8 mouse cellular contexts compared by ENCODE assay signal in genomic region chr15:56810151-56810550, GRCm38 (mm10).
DNase-seq lines count a peak whose midpoint lies in the region; ATAC-seq and TF ChIP-seq lines count a peak whose summit lies in the region.

No protein-coding gene starts in this region.

- 44% methylated on average over 13 of the region's 13 CpGs for WGBS in heart, embryonic 16.5 days
- 51% methylated on average over 13 of the region's 13 CpGs for WGBS in embryonic facial prominence, embryonic 10.5 days
- WGBS in hindbrain, embryonic 15.5 days = 38% methylated on average over 13 of the region's 13 CpGs
- 36% methylated on average over 13 of the region's 13 CpGs for WGBS in midbrain, postnatal 0 days

- TF ChIP-seq CTCF in midbrain, postnatal 0 days (IDR thresholded peaks at IDR 0.05) = no peak

- H3K36me3 ChIP-seq in heart, embryonic 16.5 days (ENCODE audit: control insufficient read depth, insufficient read depth) = no peaks in the 10 kb centered on the region
- no peaks in the 10 kb centered on the region for H3K36me3 ChIP-seq in embryonic facial prominence, embryonic 10.5 days (replicated peaks)
- no peaks in the 10 kb centered on the region for H3K36me3 ChIP-seq in hindbrain, embryonic 15.5 days
- no peaks in the 10 kb centered on the region for H3K36me3 ChIP-seq in midbrain, postnatal 0 days (ENCODE audit: insufficient read depth, low read length)

- no peak overlapping the region for H3K4me3 ChIP-seq in heart, embryonic 16.5 days (ENCODE audit: low read length)
- H3K4me3 ChIP-seq in embryonic facial prominence, embryonic 10.5 days = peak overlapping the region; percentile 29; the same call in 1 of the 2 replicates
- H3K4me3 ChIP-seq in hindbrain, embryonic 15.5 days = peak overlapping the region; percentile 26; the same call in 1 of the 2 replicates
- H3K4me3 ChIP-seq in midbrain, postnatal 0 days (ENCODE audit: low read depth, low read length) = peak overlapping the region; percentile 8; the same call in 1 of the 2 replicates

- no peaks in the 10 kb centered on the region for H3K27me3 ChIP-seq in heart, embryonic 16.5 days (ENCODE audit: control insufficient read depth, insufficient read depth, low read length)
- H3K27me3 ChIP-seq in embryonic facial prominence, embryonic 10.5 days (replicated peaks; ENCODE audit: low read depth, poor library complexity, severe bottlenecking) = no peaks in the 10 kb centered on the region
- no peaks in the 10 kb centered on the region for H3K27me3 ChIP-seq in hindbrain, embryonic 15.5 days
- no peaks in the 10 kb centered on the region for H3K27me3 ChIP-seq in midbrain, postnatal 0 days (ENCODE audit: insufficient read depth, low read length)

- no peak for DNase-seq in heart, adult 18-20 months
- peak; percentile 21 for DNase-seq in embryonic facial prominence, embryonic 10.5 days (ENCODE audit: low spot score)
- peak; percentile 3 for DNase-seq in midbrain, postnatal 0 days (ENCODE audit: low spot score)
- DNase-seq in T-cell, adult 2 months (ENCODE audit: low spot score) = no peak
- no peak for DNase-seq in left cerebral cortex, postnatal 36 days (ENCODE audit: low spot score in 2 of 2)
- DNase-seq in adrenal gland, adult 18-20 months (ENCODE audit: low spot score in 2 of 2) = no peak

- H3K9me3 ChIP-seq in heart, embryonic 16.5 days (replicated peaks; ENCODE audit: control insufficient read depth, low read length) = no peaks in the 10 kb centered on the region
- no peaks in the 10 kb centered on the region for H3K9me3 ChIP-seq in embryonic facial prominence, embryonic 10.5 days
- H3K9me3 ChIP-seq in hindbrain, embryonic 15.5 days = no peaks in the 10 kb centered on the region
- H3K9me3 ChIP-seq in midbrain, postnatal 0 days (ENCODE audit: low read length) = no peaks in the 10 kb centered on the region

- no peak overlapping the region for H3K9ac ChIP-seq in heart, embryonic 16.5 days (ENCODE audit: low read length)
- H3K9ac ChIP-seq in hindbrain, embryonic 15.5 days = no peak overlapping the region
- no peak overlapping the region for H3K9ac ChIP-seq in midbrain, postnatal 0 days (replicated peaks; ENCODE audit: low read length, poor library complexity, severe bottlenecking)

- H3K4me2 ChIP-seq in heart, embryonic 16.5 days (ENCODE audit: low read depth, low read length) = peak overlapping the region; percentile 20; the same call in 1 of the 2 replicates
- peak overlapping the region; percentile 42 for H3K4me2 ChIP-seq in hindbrain, embryonic 15.5 days
- H3K4me2 ChIP-seq in midbrain, postnatal 0 days (ENCODE audit: low read depth, low read length, poor library complexity, severe bottlenecking) = peak overlapping the region; percentile 23

- intact Hi-C loops in left cerebral cortex, postnatal 36 days (cut with DNase I) = no loop called here

- ATAC-seq in heart, embryonic 16.5 days (replicated peaks; ENCODE audit: extremely low read depth, insufficient read depth, low FRiP score) = no peak
- no peak for ATAC-seq in hindbrain, embryonic 15.5 days (ENCODE audit: low FRiP score, low read depth)
- no peak for ATAC-seq in midbrain, postnatal 0 days (ENCODE audit: low FRiP score)

- H3K4me1 ChIP-seq in heart, embryonic 16.5 days (ENCODE audit: control insufficient read depth, insufficient read depth, low read length) = no peaks in the 10 kb centered on the region
- H3K4me1 ChIP-seq in embryonic facial prominence, embryonic 10.5 days = peaks cover 14% of the 10 kb centered on the region
- H3K4me1 ChIP-seq in hindbrain, embryonic 15.5 days (replicated peaks) = no peaks in the 10 kb centered on the region
- no peaks in the 10 kb centered on the region for H3K4me1 ChIP-seq in midbrain, postnatal 0 days (ENCODE audit: insufficient read depth, low read length)

- no peak overlapping the region for H3K27ac ChIP-seq in heart, embryonic 16.5 days (ENCODE audit: low read length)
- no peak overlapping the region for H3K27ac ChIP-seq in embryonic facial prominence, embryonic 10.5 days (replicated peaks)
- H3K27ac ChIP-seq in hindbrain, embryonic 15.5 days (replicated peaks) = no peak overlapping the region
- H3K27ac ChIP-seq in midbrain, postnatal 0 days (ENCODE audit: low read depth, low read length) = no peak overlapping the region

Comparison
In these comparisons a context has a peak if more than half of its experiments do, and no peak if none do; other contexts are left out.
1. DNase-seq: peak in embryonic facial prominence, embryonic 10.5 days (single experiment) and midbrain, postnatal 0 days (single experiment); none in heart, adult 18-20 months (0 of 2), T-cell, adult 2 months (single experiment), left cerebral cortex, postnatal 36 days (0 of 2) and adrenal gland, adult 18-20 months (0 of 2).
2. Peak in every context shown above with its lines, with median percentiles within 50 percentile points of each other: H3K4me2 ChIP-seq.